8 mouse cellular contexts compared by ENCODE assay signal in the genomic region with DNA sequence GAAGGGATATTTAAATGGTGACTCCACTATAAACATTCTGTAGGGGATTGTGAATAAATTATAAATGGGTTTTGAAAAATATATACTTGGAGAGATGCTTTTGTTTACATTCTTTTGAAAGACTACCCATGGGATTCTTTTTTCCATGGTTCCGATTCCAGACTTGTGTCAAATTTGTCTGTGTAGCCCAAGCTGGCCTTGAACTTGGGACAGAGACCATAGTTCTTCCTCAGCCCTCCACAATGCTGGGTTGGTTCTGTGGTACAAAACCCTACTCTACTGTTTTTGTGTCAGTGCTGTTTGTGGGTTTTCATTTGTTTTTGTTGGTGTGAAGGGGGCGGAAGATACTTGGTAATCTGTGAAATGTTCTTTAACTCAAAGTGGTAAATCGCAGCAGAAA. TPM values are rescaled to one million over a fixed set of nuclear protein-coding genes. Genes with fewer than 3 reads are reported as not detected.
DNase-seq lines count a peak whose midpoint lies in the region; ATAC-seq and TF ChIP-seq lines count a peak whose summit lies in the region.

No protein-coding gene starts in this region.

- H3K9me3 ChIP-seq in embryonic facial prominence, embryonic 11.5 days (replicated peaks; ENCODE audit: control insufficient read depth, low read length), result no peaks in the 10 kb centered on the region
- no peaks in the 10 kb centered on the region for H3K9me3 ChIP-seq in intestine, embryonic 14.5 days (ENCODE audit: control insufficient read depth, low read length)
- H3K9me3 ChIP-seq in neural tube, embryonic 12.5 days, result no peaks in the 10 kb centered on the region

- H3K27me3 ChIP-seq in embryonic facial prominence, embryonic 11.5 days (ENCODE audit: control insufficient read depth, insufficient read depth, low read length), result no peaks in the 10 kb centered on the region
- no peaks in the 10 kb centered on the region for H3K27me3 ChIP-seq in intestine, embryonic 14.5 days (replicated peaks; ENCODE audit: control insufficient read depth, insufficient read depth, low read length)
- H3K27me3 ChIP-seq in neural tube, embryonic 12.5 days (replicated peaks), result no peaks in the 10 kb centered on the region

- no peaks in the 10 kb centered on the region for H3K36me3 ChIP-seq in embryonic facial prominence, embryonic 11.5 days (replicated peaks; ENCODE audit: control insufficient read depth, insufficient read depth, low read depth, low read length)
- no peaks in the 10 kb centered on the region for H3K36me3 ChIP-seq in intestine, embryonic 14.5 days (ENCODE audit: control insufficient read depth, insufficient read depth, low read length)
- no peaks in the 10 kb centered on the region for H3K36me3 ChIP-seq in neural tube, embryonic 12.5 days

- no peak for DNase-seq in left cerebral cortex, adult 2 months (ENCODE audit: extremely low spot score in 1 of 2, low spot score in 2 of 2)
- no peak for DNase-seq in left cerebral cortex, postnatal 4 days
- DNase-seq in embryonic facial prominence, embryonic 11.5 days (ENCODE audit: low spot score), result no peak
- DNase-seq in intestine, embryonic 14.5 days (ENCODE audit: low spot score), result no peak
- DNase-seq in spleen, postnatal 14 days (ENCODE audit: low spot score in 2 of 2), result no peak
- DNase-seq in retina, postnatal 1 day, result no peak

- no peak for ATAC-seq in embryonic facial prominence, embryonic 11.5 days (replicated peaks; ENCODE audit: insufficient number of reproducible peaks, low FRiP score, low TSS enrichment, low read depth)
- no peak for ATAC-seq in intestine, embryonic 14.5 days (replicated peaks; ENCODE audit: low FRiP score, low TSS enrichment, low read depth)
- no peak for ATAC-seq in neural tube, embryonic 12.5 days (ENCODE audit: low FRiP score, low read depth)
- no peak for ATAC-seq in megakaryocyte progenitor cell, adult 5-6 weeks (replicated peaks; ENCODE audit: poor library complexity)

- intact Hi-C loops in left cerebral cortex, adult 2 months (cut with DNase I), result loop anchor here (5.0 kb wide), 3 partner anchors 105 to 150 kb away; partner anchors contain the start of gene Eed
- intact Hi-C loops in left cerebral cortex, postnatal 4 days (cut with DNase I), result loop anchor here (5.0 kb wide), 2 partner anchors 110 to 130 kb away; no protein-coding TSS in a partner anchor

- peak overlapping the region; percentile 45 for H3K4me2 ChIP-seq in embryonic facial prominence, embryonic 11.5 days (ENCODE audit: low read depth, low read length)
- H3K4me2 ChIP-seq in intestine, embryonic 14.5 days (ENCODE audit: low read length), result peak overlapping the region; percentile 82
- peak overlapping the region; percentile 85 for H3K4me2 ChIP-seq in neural tube, embryonic 12.5 days (replicated peaks)

- peak overlapping the region; percentile 33; the same call in 1 of the 2 replicates for H3K27ac ChIP-seq in left cerebral cortex, adult 2 months
- no peak overlapping the region for H3K27ac ChIP-seq in embryonic facial prominence, embryonic 11.5 days (replicated peaks; ENCODE audit: low read depth, low read length)
- peak overlapping the region; percentile 29; the same call in 1 of the 2 replicates for H3K27ac ChIP-seq in intestine, embryonic 14.5 days (ENCODE audit: low read depth)
- no peak overlapping the region for H3K27ac ChIP-seq in neural tube, embryonic 12.5 days

- peak overlapping the region; percentile 96 for H3K9ac ChIP-seq in embryonic facial prominence, embryonic 11.5 days (replicated peaks; ENCODE audit: low read length)
- H3K9ac ChIP-seq in intestine, embryonic 14.5 days (ENCODE audit: low read length), result peak overlapping the region; percentile 95
- H3K9ac ChIP-seq in neural tube, embryonic 12.5 days, result peak overlapping the region; percentile 98

- 73% methylated on average over 3 of the region's 3 CpGs for WGBS in embryonic facial prominence, embryonic 11.5 days
- 47% methylated on average over 3 of the region's 3 CpGs for WGBS in intestine, embryonic 14.5 days
- WGBS in neural tube, embryonic 12.5 days, result 65% methylated on average over 3 of the region's 3 CpGs

- H3K4me3 ChIP-seq in left cerebral cortex, adult 2 months, result peak overlapping the region; percentile 96
- peak overlapping the region; percentile 98 for H3K4me3 ChIP-seq in embryonic facial prominence, embryonic 11.5 days (ENCODE audit: low read depth, low read length)
- H3K4me3 ChIP-seq in intestine, embryonic 14.5 days (ENCODE audit: low read depth, low read length), result peak overlapping the region; percentile 97
- H3K4me3 ChIP-seq in neural tube, embryonic 12.5 days, result peak overlapping the region; percentile 97

- no peaks in the 10 kb centered on the region for H3K4me1 ChIP-seq in embryonic facial prominence, embryonic 11.5 days (ENCODE audit: control insufficient read depth, insufficient read depth, low read length)
- H3K4me1 ChIP-seq in intestine, embryonic 14.5 days (replicated peaks; ENCODE audit: control insufficient read depth, insufficient read depth, low read length), result peaks cover 21% of the 10 kb centered on the region; the same call in 1 of the 2 replicates
- peaks cover 8% of the 10 kb centered on the region for H3K4me1 ChIP-seq in neural tube, embryonic 12.5 days

- no peak for TF ChIP-seq CTCF in left cerebral cortex, adult 2 months (IDR thresholded peaks at IDR 0.05)

RNA-seq across cellular contexts. Expression of gene Picalm, which starts 2.3 kb away (rescaled TPM):
- total RNA-seq in left cerebral cortex, adult 2 months (2021), result 100 to 1,000 TPM; 143 to 144 TPM
- 100 to 1,000 TPM; 250 to 257 TPM for total RNA-seq in left cerebral cortex, postnatal 4 days (2021)
- polyA plus RNA-seq in embryonic facial prominence, embryonic 11.5 days (2014; fragmentation: Nextera tagmentation; extraction: Ambion mirVana), result 31.6 and 32.1 TPM in 2 replicates
- polyA plus RNA-seq in intestine, embryonic 14.5 days (2014; fragmentation: Nextera tagmentation; extraction: Ambion mirVana), result 43.6 and 46.6 TPM in 2 replicates
- polyA plus RNA-seq in neural tube, embryonic 12.5 days (2016; fragmentation: Nextera tagmentation; extraction: Ambion mirVana), result 44.2 and 45.5 TPM in 2 replicates
- total RNA-seq in megakaryocyte progenitor cell, adult 5-6 weeks (2015), result 101 and 140 TPM in 2 replicates
- 97.1 and 131 TPM in 2 replicates for total RNA-seq in megakaryocyte progenitor cell, adult 5-6 weeks (2017)

Comparison
In these comparisons a context has a peak if more than half of its experiments do, and no peak if none do; other contexts are left out.
1. H3K27ac ChIP-seq: peak in left cerebral cortex, adult 2 months (single experiment) and intestine, embryonic 14.5 days (single experiment); none in embryonic facial prominence, embryonic 11.5 days (single experiment) and neural tube, embryonic 12.5 days (single experiment).
2. Peak in every context shown above with its lines, with median percentiles within 50 percentile points of each other: H3K4me3 ChIP-seq, H3K4me2 ChIP-seq and H3K9ac ChIP-seq.